Mouse (Mus musculus) spleen, postnatal 36 days (tissue): ENCODE results near the gene Gm13279.
"Not testable (repeated sequence)": the region's sequence is repeated elsewhere in the genome, so short reads cannot be mapped to it uniquely, and the experiment has no call there.

Experiments used
- DNase-seq, 2 experiments: peaks; one replicate each; pipeline ENCODE4 v3.0.0; 2022; ENCODE audit warnings: low spot score in 2 of 2, mixed read lengths in 1 of 2

Gm13279 gene

DNA sequence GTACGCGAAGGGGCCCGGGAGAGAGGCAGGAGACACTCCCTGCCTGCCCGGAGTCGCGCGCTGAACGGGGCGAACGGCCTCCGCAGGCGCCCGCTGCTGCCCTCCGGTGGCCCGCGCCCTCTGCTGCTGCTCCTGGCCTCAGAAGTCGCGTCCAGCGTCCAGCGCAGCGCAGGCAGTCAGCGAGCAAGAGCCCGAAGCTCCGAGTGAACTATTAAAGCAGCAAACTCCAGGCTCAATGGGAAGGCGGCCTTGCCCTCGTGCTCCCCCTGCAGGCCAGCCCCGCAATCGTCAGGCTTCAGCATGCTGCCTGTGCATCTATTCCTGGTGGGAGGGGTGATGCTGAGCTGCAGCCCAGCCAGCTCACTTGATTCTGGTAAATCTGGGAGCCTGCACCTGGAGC lies at the start of gene Gm13279:
Gm13279 (plus strand) TSS at position 301 of the 400 bp plus-strand sequence.
- not testable (repeated sequence) for DNase-seq

DNA sequence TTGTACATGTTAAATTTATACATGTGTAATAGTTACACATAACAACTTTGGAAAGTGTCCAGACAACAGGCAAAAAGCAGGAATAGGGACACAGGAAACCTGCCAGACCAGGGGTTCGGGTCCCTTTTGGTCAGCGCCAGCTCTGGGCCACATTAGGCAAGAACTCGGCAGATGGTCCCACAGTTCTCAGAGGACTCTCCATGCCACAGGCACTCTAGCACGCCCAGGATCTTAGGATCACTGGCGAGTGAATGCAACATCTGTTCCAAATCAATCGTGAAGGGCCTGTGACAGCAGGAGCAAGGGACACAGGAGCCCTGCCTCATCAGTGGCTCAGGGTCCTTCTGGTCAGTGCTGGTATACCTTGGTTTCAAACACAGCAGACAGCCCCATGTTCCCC lies 47.3 kb upstream of the Gm13279 start:
- no peak for DNase-seq

DNA sequence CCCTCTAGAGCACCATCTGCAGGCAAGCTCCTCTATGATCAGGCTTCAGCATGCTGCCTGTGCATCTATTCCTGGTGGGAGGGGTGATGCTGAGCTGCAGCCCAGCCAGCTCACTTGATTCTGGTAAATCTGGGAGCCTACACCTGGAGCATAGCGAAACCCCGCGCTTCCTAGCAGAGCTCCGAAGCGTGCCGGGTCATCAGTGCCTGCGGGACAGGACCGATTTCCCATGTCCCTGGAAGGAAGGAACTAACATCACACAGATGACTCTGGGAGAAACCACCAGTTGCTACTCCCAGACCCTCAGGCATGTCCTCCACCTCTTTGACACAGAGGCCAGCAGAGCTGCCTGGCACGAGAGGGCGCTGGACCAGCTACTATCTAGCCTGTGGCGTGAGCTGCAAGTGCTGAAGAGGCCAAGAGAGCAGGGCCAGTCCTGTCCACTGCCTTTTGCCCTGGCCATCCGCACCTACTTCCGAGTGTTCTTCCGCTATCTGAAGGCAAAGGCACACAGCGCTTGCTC lies 42.3 kb upstream of the Gm13279 start, which contains the start of gene Gm13271:
Gm13271 (plus strand) TSS at position 51 of the 523 bp plus-strand sequence.
- peak; percentile 67 for DNase-seq

DNA sequence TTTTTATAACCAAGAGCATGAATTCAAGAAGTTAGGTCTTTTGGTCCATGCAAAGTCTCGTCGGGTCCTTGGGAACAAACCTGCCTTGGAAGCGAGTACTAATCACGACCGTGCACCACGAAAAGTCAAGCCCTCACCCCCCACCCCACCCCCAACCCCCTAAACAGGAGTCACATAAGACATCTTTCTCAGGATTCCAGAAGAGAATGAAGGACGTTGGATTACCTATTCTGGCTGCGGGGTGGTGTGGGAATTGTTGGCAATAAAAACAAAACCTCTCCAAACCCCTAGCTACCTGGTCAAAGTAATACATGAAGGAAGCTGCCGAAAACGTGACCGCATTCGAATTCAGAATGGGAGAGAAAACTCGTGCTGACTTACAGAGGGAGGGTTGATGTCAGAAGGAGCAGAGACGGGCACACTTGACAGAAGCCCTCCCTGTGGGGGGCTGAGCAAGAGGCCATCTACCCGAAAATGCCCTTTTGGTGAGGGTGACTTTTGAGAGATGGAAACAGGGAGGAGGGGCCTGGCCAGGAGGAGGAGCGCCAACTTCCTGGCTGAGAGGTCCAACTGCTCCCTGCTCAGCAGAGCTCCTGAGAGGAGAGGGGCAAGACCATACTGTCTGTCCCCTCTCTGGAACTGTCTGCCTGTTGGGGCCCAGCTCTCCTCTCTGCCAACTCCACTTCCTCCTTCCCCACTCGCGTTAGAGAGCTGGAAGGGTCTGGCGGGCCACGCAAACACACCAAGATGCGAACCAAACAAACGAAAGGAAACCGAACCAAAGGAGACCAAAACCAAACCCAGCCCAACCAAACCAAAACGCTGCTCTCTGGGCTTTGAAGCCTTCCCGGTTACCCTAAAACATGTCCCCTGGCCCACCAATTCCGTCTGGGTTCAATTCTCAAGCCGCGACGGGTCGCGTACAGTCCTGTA lies 40.4 kb upstream of the Gm13279 start:
- DNase-seq, result not testable (repeated sequence)

GRCm38 (mm10) chr4:88757628-88758031 lies 39.6 kb upstream of the Gm13279 start:
- peak; percentile 82 to 84 for DNase-seq

GRCm38 (mm10) chr4:88758751-88759150 lies 38.4 kb upstream of the Gm13279 start:
- DNase-seq, result not testable (repeated sequence)

GRCm38 (mm10) chr4:88759610-88760268 lies 37.5 kb upstream of the Gm13279 start, which contains the start of gene Gm13283:
TSS of gene Gm13283 (plus strand) at chr4:88760119.
- peak; percentile 23 to 41 for DNase-seq

- DNase-seq, result peak; percentile 55 to 61
Observed at GRCm38 (mm10) chr4:88760431-88760830, 36.8 kb upstream of the Gm13279 start.

GRCm38 (mm10) chr4:88761776-88762175 lies 35.4 kb upstream of the Gm13279 start:
- DNase-seq, result peak; percentile 69 to 73

GRCm38 (mm10) chr4:88762341-88762740 lies 34.9 kb upstream of the Gm13279 start:
- not testable (repeated sequence) for DNase-seq

DNA sequence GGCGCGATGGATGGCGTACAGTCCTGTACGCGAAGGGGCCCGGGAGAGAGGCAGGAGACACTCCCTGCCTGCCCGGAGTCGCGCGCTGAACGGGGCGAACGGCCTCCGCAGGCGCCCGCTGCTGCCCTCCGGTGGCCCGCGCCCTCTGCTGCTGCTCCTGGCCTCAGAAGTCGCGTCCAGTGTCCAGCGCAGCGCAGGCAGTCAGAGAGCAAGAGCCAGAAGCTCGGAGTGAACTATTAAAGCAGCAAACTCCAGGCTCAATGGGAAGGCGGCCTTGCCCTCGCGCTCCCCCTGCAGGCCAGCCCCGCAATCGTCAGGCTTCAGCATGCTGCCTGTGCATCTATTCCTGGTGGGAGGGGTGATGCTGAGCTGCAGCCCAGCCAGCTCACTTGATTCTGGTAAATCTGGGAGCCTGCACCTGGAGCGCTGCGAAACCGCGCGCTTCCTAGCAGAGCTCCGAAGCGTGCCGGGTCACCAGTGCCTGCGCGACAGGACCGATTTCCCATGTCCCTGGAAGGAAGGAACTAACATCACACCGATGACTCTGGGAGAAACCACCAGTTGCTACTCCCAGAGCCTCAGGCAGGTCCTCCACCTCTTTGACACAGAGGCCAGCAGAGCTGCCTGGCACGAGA lies 33.7 kb upstream of the Gm13279 start:
- peak; percentile 19 to 28 for DNase-seq

DNA sequence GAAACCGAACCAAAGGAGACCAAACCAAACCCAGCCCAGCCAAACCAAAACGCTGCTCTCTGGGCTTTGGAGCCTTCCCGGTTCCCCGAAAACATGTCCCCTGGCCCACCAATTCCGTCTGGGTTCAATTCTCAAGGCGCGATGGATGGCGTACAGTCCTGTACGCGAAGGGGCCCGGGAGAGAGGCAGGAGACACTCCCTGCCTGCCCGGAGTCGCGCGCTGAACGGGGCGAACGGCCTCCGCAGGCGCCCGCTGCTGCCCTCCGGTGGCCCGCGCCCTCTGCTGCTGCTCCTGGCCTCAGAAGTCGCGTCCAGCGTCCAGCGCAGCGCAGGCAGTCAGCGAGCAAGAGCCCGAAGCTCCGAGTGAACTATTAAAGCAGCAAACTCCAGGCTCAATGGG lies 23.7 kb upstream of the Gm13279 start, which contains the start of gene Gm13290:
Gm13290 (plus strand) TSS at position 301 of the 400 bp plus-strand sequence.
- not testable (repeated sequence) for DNase-seq

GRCm38 (mm10) chr4:88776622-88777021 lies 20.6 kb upstream of the Gm13279 start, which contains the start of gene Gm13289:
TSS of gene Gm13289 (plus strand) at chr4:88776922.
- not testable (repeated sequence) for DNase-seq

GRCm38 (mm10) chr4:88779550-88779949 lies 17.6 kb upstream of the Gm13279 start, which contains the start of gene Gm13272:
TSS of gene Gm13272 (plus strand) at chr4:88779850.
- not testable (repeated sequence) for DNase-seq

GRCm38 (mm10) chr4:88780320-88780719 lies 16.9 kb upstream of the Gm13279 start:
- not testable (repeated sequence) for DNase-seq

DNA sequence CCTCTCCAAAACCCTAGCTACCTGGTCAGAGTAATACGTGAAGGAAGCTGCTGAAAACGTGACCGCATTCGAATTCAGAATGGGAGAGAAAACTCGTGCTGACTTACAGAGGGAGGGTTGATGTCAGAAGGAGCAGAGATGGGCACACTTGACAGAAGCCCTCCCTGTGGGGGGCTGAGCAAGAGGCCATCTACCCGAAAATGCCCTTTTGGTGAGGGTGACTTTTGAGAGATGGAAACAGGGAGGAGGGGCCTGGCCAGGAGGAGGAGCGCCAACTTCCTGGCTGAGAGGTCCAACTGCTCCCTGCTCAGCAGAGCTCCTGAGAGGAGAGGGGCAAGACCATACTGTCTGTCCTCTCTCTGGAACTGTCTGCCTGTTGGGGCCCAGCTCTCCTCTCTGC lies 15.4 kb upstream of the Gm13279 start, which contains the start of gene Ifnz:
Ifnz (plus strand) TSS at position 301 of the 400 bp plus-strand sequence.
- not testable (repeated sequence) for DNase-seq

DNA sequence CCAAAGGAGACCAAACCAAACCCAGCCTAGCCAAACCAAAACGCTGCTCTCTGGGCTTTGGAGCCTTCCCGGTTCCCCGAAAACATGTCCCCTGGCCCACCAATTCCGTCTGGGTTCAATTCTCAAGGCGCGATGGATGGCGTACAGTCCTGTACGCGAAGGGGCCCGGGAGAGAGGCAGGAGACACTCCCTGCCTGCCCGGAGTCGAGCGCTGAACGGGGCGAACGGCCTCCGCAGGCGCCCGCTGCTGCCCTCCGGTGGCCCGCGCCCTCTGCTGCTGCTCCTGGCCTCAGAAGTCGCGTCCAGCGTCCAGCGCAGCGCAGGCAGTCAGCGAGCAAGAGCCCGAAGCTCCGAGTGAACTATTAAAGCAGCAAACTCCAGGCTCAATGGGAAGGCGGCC lies 14.9 kb upstream of the Gm13279 start:
- DNase-seq, result not testable (repeated sequence)

DNA sequence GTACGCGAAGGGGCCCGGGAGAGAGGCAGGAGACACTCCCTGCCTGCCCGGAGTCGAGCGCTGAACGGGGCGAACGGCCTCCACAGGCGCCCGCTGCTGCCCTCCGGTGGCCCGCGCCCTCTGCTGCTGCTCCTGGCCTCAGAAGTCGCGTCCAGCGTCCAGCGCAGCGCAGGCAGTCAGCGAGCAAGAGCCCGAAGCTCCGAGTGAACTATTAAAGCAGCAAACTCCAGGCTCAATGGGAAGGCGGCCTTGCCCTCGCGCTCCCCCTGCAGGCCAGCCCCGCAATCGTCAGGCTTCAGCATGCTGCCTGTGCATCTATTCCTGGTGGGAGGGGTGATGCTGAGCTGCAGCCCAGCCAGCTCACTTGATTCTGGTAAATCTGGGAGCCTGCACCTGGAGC lies 11.8 kb upstream of the Gm13279 start, which contains the start of gene Gm13276:
Gm13276 (plus strand) TSS at position 301 of the 400 bp plus-strand sequence.
- DNase-seq, result not testable (repeated sequence)

- peak; percentile 66 to 70 for DNase-seq
Observed at GRCm38 (mm10) chr4:88788402-88788801, 8.8 kb upstream of the Gm13279 start, which contains the start of gene Gm13277. TSS of gene Gm13277 (plus strand) at chr4:88788632.

GRCm38 (mm10) chr4:88791250-88791649 lies 5.9 kb upstream of the Gm13279 start, which contains the start of gene Gm13278:
TSS of gene Gm13278 (plus strand) at chr4:88791550.
- DNase-seq, result not testable (repeated sequence)
